Mouse (Mus musculus) forebrain, embryonic 16.5 days (tissue): ENCODE measurements around the gene Hist1h2ag. TPM values are rescaled to one million over a fixed set of nuclear protein-coding genes. Genes with fewer than 3 reads are reported as not detected.

Source experiments
- ATAC-seq: fragments of 200-750 bp; cut with Nextera tagmentation; 2 replicates; pipeline ENCODE4 v1.8.0; 2017; ENCODE audit warnings: mild to moderate bottlenecking, moderate library complexity
- H3K27ac ChIP-seq: fragments of 300-500 bp; sonication (generic); 2 replicates; pipeline ENCODE4 v1.5.1; 2014; ENCODE audit warnings: low read length, control low read depth
- H3K27me3 ChIP-seq: fragments of 300-500 bp; sonication (generic); replicated peaks from 2 replicates; pipeline ENCODE4 v1.6.1; 2014; ENCODE audit warnings: low read length; ENCODE audit not compliant: control insufficient read depth, insufficient read depth
- H3K36me3 ChIP-seq: fragments of 300-500 bp; sonication (generic); 2 replicates; pipeline ENCODE4 v1.6.1; 2014; ENCODE audit not compliant: control insufficient read depth, insufficient read depth
- H3K4me1 ChIP-seq: fragments of 300-500 bp; sonication (generic); replicated peaks from 2 replicates; pipeline ENCODE4 v1.6.1; 2014; ENCODE audit warnings: low read length; ENCODE audit not compliant: control insufficient read depth, insufficient read depth
- H3K4me2 ChIP-seq: fragments of 300-500 bp; sonication (generic); 2 replicates; pipeline ENCODE4 v1.6.1; 2014; ENCODE audit warnings: mild to moderate bottlenecking, low read length, control low read depth
- H3K4me3 ChIP-seq: fragments of 300-500 bp; sonication (generic); replicated peaks from 2 replicates; pipeline ENCODE4 v1.5.1; 2014; ENCODE audit warnings: mild to moderate bottlenecking, low read length, control low read depth
- H3K9ac ChIP-seq: fragments of 300-500 bp; sonication (generic); replicated peaks from 2 replicates; pipeline ENCODE4 v1.6.1; 2014; ENCODE audit warnings: low read depth, low read length, control low read depth
- H3K9me3 ChIP-seq: fragments of 300-500 bp; sonication (generic); 2 replicates; pipeline ENCODE4 v1.6.1; 2016; ENCODE audit warnings: low read length; ENCODE audit not compliant: control insufficient read depth
- whole genome bisulfite sequencing: fragments of 180-500 bp; shearing (Covaris S2); extraction: QIAGEN DNeasy Blood & Tissue Kit; methylation state at CpG from one replicate; pipeline ENCODE4 v1.1.7; 2014; 5-methylcytosine and 5-hydroxymethylcytosine counted together
- polyA plus RNA-seq: library from polyadenylated mRNA; unstranded; fragments of >200 nt; fragmentation: Nextera tagmentation; extraction: Ambion mirVana; gene quantifications from 2 replicates; pipeline ENCODE4 v1.2.1, GENCODE M21; 2015

Hist1h2ag gene
- polyA plus RNA-seq, 1 experiment from 2014 or later = 8.5 TPM

DNA sequence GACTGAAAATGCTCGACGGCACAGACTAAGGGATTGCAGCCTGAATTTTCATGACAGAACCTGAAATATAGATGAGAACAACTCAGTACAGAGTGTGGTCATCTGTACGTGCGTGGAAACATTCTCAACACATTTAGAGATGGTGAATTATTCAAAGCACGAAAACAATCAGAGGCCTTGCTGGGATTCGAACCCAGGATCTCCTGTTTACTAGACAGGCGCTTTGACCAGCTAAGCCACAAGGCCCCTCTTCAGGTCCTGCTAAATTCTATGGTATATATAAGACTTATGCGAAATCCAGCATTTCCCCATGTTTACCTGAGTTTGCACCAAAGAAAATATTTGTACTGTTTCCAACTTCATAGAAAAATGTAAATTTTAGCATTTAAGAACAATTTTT, 12.8 kb downstream of the Hist1h2ag start:
- ATAC-seq = no peak
- Histone ChIP-seq H3K4me3 (no peak overlapping the region), H3K9me3 (no peaks in the 10 kb centered on the region), H3K4me1 (peaks cover 16% of the 10 kb centered on the region), H3K27ac (no peak overlapping the region), H3K27me3 (no peaks in the 10 kb centered on the region), H3K9ac (no peak overlapping the region), H3K4me2 (no peak overlapping the region), H3K36me3 (no peaks in the 10 kb centered on the region)
- 26% methylated on average over 8 of the region's 8 CpGs for WGBS

DNA sequence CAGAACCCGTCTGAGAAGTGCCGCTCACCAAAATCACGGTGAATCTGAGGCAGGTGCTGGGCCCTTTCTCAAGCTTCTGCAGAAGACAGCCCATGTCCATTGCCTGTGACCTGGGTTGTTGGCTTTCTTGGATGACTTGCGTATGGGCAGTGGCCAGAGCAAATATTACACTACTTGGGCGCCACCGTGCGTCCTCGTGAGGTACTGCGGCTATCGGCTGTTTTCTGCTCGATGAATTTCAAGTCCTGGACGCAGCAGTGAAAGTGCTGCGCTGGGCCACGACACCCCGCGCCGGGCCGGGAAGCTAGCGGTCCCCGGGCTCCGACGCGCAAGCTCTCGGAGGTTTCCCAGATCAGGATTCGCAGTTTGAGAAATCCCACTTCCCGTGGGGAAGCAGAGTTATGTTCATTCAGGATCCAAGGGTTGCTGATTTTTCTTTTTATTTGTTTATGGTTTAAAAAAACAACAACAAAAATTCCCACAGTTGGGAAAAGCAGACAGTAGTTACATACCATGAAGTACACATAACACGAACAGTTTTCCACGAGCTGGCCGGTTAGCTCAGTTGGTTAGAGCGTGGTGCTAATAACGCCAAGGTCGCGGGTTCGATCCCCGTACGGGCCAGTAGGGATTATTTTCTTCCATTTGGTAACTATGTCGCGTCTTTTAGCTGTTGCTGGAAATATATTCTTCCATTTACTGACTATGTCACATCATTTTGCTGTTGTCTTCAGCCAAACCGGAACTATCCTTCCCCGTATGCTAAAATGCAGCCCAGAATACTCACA, 13.9 kb downstream of the Hist1h2ag start:
- WGBS = under 1% methylated on average over 40 of the region's 40 CpGs
- Histone ChIP-seq H3K9me3 (no peaks in the 10 kb centered on the region), H3K27me3 (no peaks in the 10 kb centered on the region), H3K4me3 (peak overlapping the region; percentile 71), H3K4me2 (peak overlapping the region; percentile 79), H3K36me3 (no peaks in the 10 kb centered on the region), H3K4me1 (peaks cover 7% of the 10 kb centered on the region), H3K9ac (peak overlapping the region; percentile 76), H3K27ac (peak overlapping the region; percentile 84)
- peak; percentile 74 for ATAC-seq

DNA sequence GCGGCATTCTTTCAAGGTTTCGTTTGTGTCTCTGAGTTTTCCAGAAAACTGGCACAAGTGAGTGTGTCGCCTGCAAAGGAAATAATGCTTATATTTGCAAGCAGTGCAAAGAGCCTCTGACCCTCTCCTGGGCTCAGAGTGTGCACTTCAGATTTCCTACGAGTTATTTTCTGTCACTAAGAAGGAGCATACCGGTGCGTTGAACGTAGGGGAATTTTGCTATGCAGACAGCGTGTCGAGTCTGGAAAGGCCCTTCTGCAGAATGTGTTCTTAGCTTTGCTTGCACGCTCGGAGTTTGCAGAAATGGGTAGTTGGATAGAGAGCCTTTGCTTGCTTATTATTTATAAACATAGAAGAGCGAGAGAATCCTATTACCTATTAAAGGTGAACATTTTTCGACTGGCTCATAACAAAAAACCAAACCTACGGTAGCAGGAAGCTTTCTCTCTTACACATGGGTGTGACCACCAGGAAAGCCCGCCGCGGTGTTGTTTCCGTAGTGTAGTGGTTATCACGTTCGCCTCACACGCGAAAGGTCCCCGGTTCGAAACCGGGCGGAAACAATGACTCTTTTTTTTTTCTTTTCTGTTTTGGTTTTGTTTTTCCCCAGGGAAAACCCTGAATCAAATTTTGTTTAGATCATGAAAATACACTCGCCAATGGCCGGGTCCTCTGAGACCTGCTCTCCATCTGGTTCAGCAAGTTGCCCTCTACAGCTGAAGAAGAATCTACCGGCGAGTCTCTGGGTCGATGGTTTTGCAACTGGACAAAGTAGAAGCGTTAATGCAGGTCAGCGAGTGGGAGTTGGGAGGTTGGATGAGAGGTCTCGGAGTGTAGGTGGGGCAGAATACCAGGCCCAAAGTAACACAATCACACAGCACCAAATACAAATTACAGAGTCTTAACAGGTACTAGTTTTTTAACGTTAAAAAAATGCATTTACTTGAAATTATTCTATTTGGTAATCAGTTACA, 16.4 kb downstream of the Hist1h2ag start:
- peak overlapping the region; percentile 47 for H3K4me3 ChIP-seq
- H3K9me3 ChIP-seq = no peaks in the 10 kb centered on the region
- peak overlapping the region; percentile 41 for H3K9ac ChIP-seq
- H3K27ac ChIP-seq = peak overlapping the region; percentile 24
- 1% methylated on average over 35 of the region's 35 CpGs for WGBS
- ATAC-seq = peak; percentile 62
- H3K4me2 ChIP-seq = peak overlapping the region; percentile 48
- H3K27me3 ChIP-seq = 0 out of 2 replicates have a peak, but pooled peaks cover 2% of the 10 kb centered on the region
- H3K4me1 ChIP-seq = peaks cover 15% of the 10 kb centered on the region
- H3K36me3 ChIP-seq = no peaks in the 10 kb centered on the region

DNA sequence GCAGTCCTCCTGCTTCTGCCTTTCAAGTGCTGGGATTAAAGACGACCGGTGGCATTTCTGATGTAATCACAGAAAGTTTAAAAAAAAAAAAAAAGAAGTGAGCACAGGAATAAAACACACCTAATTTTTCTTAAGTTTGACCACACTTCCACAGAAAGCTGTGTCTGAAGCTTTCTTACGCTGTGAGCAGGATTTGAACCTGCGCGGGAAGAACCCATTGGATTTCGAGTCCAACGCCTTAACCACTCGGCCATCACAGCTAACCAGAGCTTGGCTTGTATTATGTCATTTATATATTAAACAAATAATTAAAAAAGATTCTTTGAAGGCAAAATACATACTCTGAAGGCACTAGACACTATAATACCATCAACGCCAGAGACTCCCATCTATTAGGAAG, 20.5 kb downstream of the Hist1h2ag start:
- Histone ChIP-seq H3K36me3 (no peaks in the 10 kb centered on the region), H3K9me3 (no peaks in the 10 kb centered on the region), H3K4me2 (peak overlapping the region; percentile 50), H3K4me1 (peaks cover 24% of the 10 kb centered on the region), H3K9ac (no peak overlapping the region), H3K4me3 (peak overlapping the region; percentile 44), H3K27me3 (peaks cover 22% of the 10 kb centered on the region), H3K27ac (no peak overlapping the region)
- peak; percentile 71 for ATAC-seq
- WGBS = under 1% methylated on average over 9 of the region's 9 CpGs

DNA sequence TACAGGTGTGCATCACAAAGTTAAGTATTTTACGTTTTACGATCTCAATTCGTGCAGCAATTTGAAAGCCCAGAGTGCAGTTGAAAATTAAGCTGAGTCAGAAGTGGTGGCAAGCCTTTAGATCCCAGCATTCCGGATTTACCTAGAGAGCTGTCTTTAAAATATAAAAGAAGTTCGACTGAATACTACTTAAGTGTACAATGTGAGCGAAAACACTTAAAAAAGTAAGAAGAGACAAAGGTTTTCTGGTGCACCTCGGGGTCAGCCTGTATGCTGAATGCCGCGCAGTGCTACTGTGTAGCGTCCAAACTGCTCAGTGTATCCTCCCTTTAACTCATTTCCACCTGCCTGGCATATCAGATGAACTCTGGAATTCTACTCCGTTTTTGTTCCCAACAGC, 21.2 kb downstream of the Hist1h2ag start:
- Histone ChIP-seq H3K36me3 (no peaks in the 10 kb centered on the region), H3K27me3 (peaks cover 22% of the 10 kb centered on the region), H3K9me3 (no peaks in the 10 kb centered on the region), H3K9ac (no peak overlapping the region), H3K27ac (no peak overlapping the region), H3K4me2 (peak overlapping the region; percentile 50), H3K4me3 (peak overlapping the region; percentile 44), H3K4me1 (peaks cover 22% of the 10 kb centered on the region)
- ATAC-seq = no peak
- WGBS = under 1% methylated on average over 11 of the region's 11 CpGs

DNA sequence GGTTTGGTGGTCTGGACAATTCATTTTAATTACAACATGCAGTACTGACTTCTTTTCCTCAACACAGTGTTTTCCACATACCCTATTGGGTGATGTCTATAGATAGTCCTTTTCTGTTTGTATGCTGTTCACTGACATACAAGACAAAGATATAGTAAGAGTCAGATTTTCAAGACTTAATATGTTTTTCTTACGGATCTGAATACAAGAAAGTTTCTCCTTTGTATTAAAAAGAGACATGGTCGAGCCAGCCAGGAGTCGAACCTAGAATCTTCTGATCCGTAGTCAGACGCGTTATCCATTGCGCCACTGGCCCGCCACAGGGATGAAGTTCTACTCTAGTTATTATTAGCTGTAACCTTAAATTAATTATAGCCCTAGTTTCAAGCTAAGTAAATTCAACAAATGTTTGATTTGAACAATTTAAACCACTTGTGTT, 21.8 kb downstream of the Hist1h2ag start:
- Histone ChIP-seq H3K9ac (no peak overlapping the region), H3K4me3 (peak overlapping the region; percentile 44), H3K4me2 (peak overlapping the region; percentile 50), H3K36me3 (no peaks in the 10 kb centered on the region), H3K4me1 (peaks cover 20% of the 10 kb centered on the region), H3K27me3 (peaks cover 28% of the 10 kb centered on the region), H3K9me3 (no peaks in the 10 kb centered on the region), H3K27ac (no peak overlapping the region)
- ATAC-seq = peak; percentile 34; the same call in 1 of the 2 replicates
- WGBS = under 1% methylated on average over 8 of the region's 8 CpGs

DNA sequence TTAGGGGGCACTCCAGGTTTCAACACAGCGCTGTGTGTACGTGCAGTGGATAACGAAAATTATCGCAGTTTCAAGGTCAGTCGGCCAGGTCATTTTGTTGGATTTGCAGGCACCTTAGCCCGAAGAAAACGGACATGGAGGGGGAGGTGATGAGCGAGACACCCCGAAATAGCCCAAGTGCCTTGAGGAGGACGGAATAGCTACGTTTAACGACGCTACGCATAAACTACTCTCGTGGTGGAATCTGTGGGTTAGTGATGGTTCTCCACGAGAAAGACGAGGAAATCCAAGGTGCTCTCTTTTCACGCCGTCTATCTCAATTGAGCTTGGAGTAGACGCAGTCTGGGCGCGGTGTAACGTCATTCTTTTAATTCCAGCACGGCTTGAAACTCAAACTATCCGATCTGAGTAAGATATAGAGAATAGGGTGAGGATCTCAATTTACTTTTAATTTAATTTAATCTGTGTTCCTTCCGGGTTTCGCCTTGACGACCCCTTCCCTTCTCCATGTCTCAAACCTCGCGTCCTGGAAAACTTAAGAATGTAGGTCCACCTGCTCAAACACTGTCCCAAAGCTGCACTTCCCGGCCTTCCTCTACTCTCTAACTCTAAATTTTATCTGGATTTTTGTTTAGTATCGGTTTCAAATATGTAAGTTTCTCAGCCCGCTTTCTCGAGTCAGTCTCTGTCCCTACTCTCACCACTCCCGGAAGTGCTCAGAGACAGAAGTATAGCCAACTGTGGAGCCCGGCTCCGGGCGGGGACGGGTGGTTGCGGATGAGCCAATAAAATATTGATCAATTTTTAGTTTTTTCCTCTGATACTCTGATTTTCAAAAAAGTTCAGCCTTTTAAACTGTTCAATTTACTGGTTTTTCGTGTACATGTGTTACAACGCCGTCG, 22.6 kb downstream of the Hist1h2ag start:
- Histone ChIP-seq H3K9me3 (peaks cover 3% of the 10 kb centered on the region; the same call in 1 of the 2 replicates), H3K4me3 (peak overlapping the region; percentile 39), H3K4me2 (peak overlapping the region; percentile 50), H3K27ac (no peak overlapping the region), H3K4me1 (peaks cover 20% of the 10 kb centered on the region), H3K36me3 (no peaks in the 10 kb centered on the region), H3K27me3 (peaks cover 33% of the 10 kb centered on the region), H3K9ac (no peak overlapping the region)
- no peak for ATAC-seq
- WGBS = under 1% methylated on average over 44 of the region's 44 CpGs

DNA sequence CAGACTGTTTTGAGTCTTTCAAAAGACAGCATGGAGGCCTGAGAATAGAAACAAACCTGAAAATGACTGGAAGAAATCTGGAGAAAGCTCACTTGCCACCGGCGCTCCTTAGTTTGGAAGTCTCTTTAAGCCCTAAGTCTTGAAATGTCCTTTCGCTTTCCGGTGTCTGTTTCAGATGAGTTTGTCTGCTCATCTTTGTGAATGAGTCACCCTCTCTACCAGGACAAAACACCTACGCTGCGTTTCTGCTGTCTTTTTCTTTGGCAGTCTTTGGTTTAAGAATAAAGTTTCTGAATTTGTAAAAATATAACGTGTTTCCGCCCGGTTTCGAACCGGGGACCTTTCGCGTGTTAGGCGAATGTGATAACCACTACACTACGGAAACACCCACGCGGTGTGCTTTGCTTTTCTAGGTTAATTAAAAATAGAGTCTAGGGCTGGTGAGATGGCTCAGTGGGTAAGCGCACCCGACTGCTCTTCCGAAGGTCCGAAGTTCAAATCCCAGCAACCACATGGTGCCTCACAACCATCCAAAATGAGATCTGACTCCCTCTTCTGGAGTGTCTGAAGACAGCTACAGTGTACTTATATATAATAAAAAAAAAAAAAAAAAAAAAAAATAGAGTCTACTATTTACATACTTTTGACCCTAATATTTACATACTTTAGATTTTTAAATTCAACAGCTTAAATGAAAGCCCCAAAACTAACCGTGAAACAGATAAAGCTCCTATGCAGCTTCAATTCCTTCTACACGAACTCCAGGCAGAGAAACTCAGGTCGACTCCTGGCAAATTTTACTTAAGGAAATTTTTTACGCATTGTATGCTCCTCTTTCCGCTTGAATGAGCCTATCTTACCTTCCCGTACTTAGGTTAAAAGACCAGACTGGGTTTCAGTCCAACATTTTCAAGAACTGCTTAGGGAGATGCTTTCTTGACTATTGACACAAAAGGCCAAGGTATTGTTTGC, 27.0 kb downstream of the Hist1h2ag start:
- H3K4me2 ChIP-seq = no peak overlapping the region
- no peaks in the 10 kb centered on the region for H3K36me3 ChIP-seq
- peak; percentile 78 for ATAC-seq
- H3K9ac ChIP-seq = no peak overlapping the region
- H3K27me3 ChIP-seq = peaks cover 62% of the 10 kb centered on the region
- no peak overlapping the region for H3K4me3 ChIP-seq
- H3K9me3 ChIP-seq = peaks cover 4% of the 10 kb centered on the region; the same call in 1 of the 2 replicates
- 14% methylated on average over 27 of the region's 27 CpGs for WGBS
- H3K27ac ChIP-seq = no peak overlapping the region
- peaks cover 10% of the 10 kb centered on the region for H3K4me1 ChIP-seq
